Mouse (Mus musculus): ENCODE measurements around the gene Nfib.

DNA sequence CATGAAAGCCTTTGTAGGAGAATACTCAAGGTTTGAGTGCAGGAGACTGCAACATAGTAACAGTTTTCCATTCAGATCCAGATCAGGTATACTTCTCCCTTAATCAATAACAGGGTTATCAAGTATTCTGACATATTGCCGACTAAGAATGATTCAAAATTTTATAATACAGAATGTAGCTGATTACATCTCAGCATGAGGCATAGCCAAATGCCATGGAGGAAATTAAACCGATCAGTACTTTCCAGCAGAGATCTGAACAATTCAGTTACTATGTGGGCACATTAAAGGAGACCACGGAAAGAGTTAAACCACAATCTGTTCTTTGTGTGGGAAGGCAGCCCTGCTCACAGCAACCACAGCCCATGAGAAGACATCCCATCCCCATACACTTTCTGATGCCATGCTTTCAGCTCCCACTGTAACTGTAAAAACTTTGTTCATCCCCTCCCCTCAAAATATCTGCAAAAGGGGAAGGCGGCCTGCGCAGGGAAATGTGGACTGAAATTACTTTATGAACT is 204.9 kb downstream of the Nfib start:
- TF ChIP-seq CTCF (IDR thresholded peaks at IDR 0.05; ENCODE audit: low read depth, low read length), result no peak
- no peak for TF ChIP-seq GATA1 (IDR thresholded peaks at IDR 0.05; ENCODE audit: borderline replicate concordance, low read length)
- TF ChIP-seq POLR2AphosphoS5 (IDR thresholded peaks at IDR 0.05; ENCODE audit: insufficient replicate concordance, low read depth, low read length), result no peak

Measured in G1E (cell line).